ENCODE assay signal across 20 mouse cellular contexts in the genomic region with DNA sequence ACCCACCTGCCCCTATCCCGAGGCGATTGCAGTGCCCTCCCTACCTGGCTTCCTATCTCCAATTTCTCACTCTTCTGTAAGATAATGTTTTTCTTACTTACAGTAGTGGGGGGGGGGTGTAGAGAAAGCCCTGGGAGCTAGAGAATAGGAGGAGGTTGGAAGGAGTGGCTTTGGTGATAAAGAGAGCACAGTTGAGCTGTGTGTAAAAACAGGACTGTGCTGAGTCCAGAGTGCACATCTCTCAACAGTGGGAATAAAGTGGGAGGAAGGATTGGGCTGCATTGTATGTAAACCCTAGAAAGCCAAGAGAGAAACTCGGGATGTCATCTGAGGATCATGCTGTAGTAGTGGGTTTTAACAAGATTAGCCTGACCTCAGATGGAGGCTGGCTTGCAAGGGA. TPM values are rescaled to one million over a fixed set of nuclear protein-coding genes. Genes with fewer than 3 reads are reported as not detected.
"Had no signal": no experiment of that assay in that cellular context is flagged by ENCODE, and none has a peak within 500 bp of the region (broad histone marks: within the 10 kb centered on the region; RNA-seq: fewer than 3 reads in every experiment).

No protein-coding gene starts in this region.

- H3K27ac ChIP-seq: liver, embryonic 12.5 days; liver, embryonic 14.5 days; midbrain, embryonic 10.5 days; midbrain, embryonic 12.5 days; neural tube, embryonic 12.5 days had no signal

- H3K9ac ChIP-seq: liver, embryonic 12.5 days; liver, embryonic 14.5 days; lung, embryonic 14.5 days; midbrain, embryonic 12.5 days; neural tube, embryonic 12.5 days had no signal

- H3K27me3 ChIP-seq: midbrain, embryonic 12.5 days; neural tube, embryonic 12.5 days had no signal

- H3K9me3 ChIP-seq: liver, embryonic 12.5 days; midbrain, embryonic 10.5 days; midbrain, embryonic 12.5 days; neural tube, embryonic 12.5 days had no signal

- DNase-seq: lung, adult 18-20 months; lung, embryonic 14.5 days; lung, postnatal 10 days; lung, postnatal 4 days; midbrain, embryonic 14.5 days; right cerebral cortex, postnatal 14 days; spleen, adult 18-20 months; thymus, adult 18-20 months; thymus, postnatal 25 days; thymus, postnatal 4 days had no signal

- H3K36me3 ChIP-seq: liver, embryonic 12.5 days; midbrain, embryonic 10.5 days; midbrain, embryonic 12.5 days; neural tube, embryonic 12.5 days had no signal

- H3K4me1 ChIP-seq: liver, embryonic 12.5 days; midbrain, embryonic 12.5 days; neural tube, embryonic 12.5 days had no signal

- H3K4me2 ChIP-seq: liver, embryonic 12.5 days; lung, embryonic 14.5 days; midbrain, embryonic 12.5 days; neural tube, embryonic 12.5 days had no signal

- H3K4me3 ChIP-seq: liver, embryonic 12.5 days; midbrain, embryonic 10.5 days; midbrain, embryonic 12.5 days; myocyte; neural tube, embryonic 12.5 days had no signal

- ATAC-seq: liver, embryonic 12.5 days; midbrain, embryonic 16.5 days had no signal

RNA-seq across cellular contexts. Expression of a gene that starts 56.0 kb away (rescaled TPM):
- polyA plus RNA-seq: liver, embryonic 12.5 days; liver, embryonic 14.5 days; lung, embryonic 14.5 days; lung, embryonic 16.5 days; midbrain, embryonic 10.5 days; midbrain, embryonic 12.5 days; midbrain, embryonic 14.5 days; midbrain, embryonic 16.5 days; myocyte; neural tube, embryonic 12.5 days; neural tube, embryonic 14.5 days; stomach, embryonic 14.5 days had no signal
